Mouse (Mus musculus) lung, postnatal 0 days (tissue): ENCODE measurements around the gene Zfp709.
"Not testable (repeated sequence)": the region's sequence is repeated elsewhere in the genome, so short reads cannot be mapped to it uniquely, and the experiment has no call there.

ENCODE experiments used
- CTCF ChIP-seq: IDR thresholded peaks from 2 replicates; pipeline ENCODE4 v1.5.1; 2016; ENCODE audit warnings: antibody characterized with exemption, mild to moderate bottlenecking
- EP300 ChIP-seq: IDR thresholded peaks from 2 replicates; pipeline ENCODE4 v1.6.1; 2016; ENCODE audit warnings: antibody characterized with exemption, mild to moderate bottlenecking, control low read depth

GRCm38 (mm10) chr8:71903084-71903483 lies 21.3 kb downstream of the Zfp709 start:
- not testable (repeated sequence) for TF ChIP-seq CTCF, EP300
